Mouse (Mus musculus): ENCODE data around the gene Itga3. TPM values are rescaled to one million over a fixed set of nuclear protein-coding genes. Genes with fewer than 3 reads are reported as not detected.
A peak's percentile ranks its signal among the peaks of the same experiment; 100 is the strongest.

Itga3 gene
- polyA plus RNA-seq, 1 experiment from 2014 or later, result 16.6 TPM

DNA sequence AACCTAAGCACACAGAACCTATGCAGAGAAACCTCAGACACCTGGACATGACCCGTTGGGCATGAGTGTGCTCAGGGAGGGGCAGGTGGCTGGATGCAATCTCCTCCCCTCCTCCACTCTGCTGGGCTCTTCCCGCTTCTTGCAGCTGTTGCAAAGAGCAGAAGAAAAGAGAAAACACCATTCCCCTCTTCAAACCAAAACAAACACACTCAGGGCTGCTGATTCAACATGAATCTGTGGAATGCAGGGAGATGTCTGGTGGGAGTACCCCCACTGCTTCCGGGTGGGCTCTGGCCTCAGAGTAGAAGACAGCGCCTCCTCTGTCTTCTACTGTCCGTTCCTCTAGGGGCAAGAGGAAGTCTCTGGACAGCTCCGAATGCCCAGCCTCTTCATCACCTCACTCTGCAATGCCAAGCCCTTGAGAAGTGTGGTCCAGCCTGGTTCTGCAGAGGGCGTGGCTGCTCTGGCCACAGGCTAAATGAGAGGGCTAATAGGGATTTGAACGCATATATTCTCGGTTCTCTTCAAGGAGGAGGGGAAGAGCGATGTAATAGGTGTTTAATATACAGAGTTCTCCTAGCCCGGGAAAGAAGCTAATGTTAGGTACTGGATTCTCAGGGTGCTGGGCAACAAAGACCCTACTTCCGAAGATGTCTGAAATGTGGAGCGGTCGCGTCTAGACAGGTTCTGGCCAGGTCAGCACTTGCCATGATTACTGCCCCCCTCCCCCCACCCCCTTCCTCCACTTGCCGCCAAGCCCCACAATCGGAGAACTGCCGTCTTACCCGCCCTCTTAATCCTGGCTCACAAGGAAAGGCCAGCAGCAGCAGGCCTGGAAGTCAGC, 1.2 kb downstream of the Itga3 start:
- peaks cover 11% of the 10 kb centered on the region for H3K4me1 ChIP-seq (ENCODE audit: control insufficient read depth, insufficient read depth, low read length)
- 8% methylated on average over 19 of the region's 19 CpGs for WGBS
- H3K4me2 ChIP-seq (ENCODE audit: low read length), result peak overlapping the region; percentile 72
- no peaks in the 10 kb centered on the region for H3K9me3 ChIP-seq (replicated peaks; ENCODE audit: control insufficient read depth, low read length, poor library complexity, severe bottlenecking)
- H3K27me3 ChIP-seq (ENCODE audit: control insufficient read depth, insufficient read depth, low read depth, low read length), result peaks cover 4% of the 10 kb centered on the region; the same call in 1 of the 2 replicates
- H3K27ac ChIP-seq (ENCODE audit: low read length), result peak overlapping the region; percentile 85
- peak overlapping the region; percentile 75 for H3K4me3 ChIP-seq (ENCODE audit: low read depth, low read length)
- ATAC-seq, result peak; percentile 9
- peak overlapping the region; percentile 81 for H3K9ac ChIP-seq (ENCODE audit: low read depth, low read length)
- no peaks in the 10 kb centered on the region for H3K36me3 ChIP-seq (ENCODE audit: control insufficient read depth, insufficient read depth, low read length)

DNA sequence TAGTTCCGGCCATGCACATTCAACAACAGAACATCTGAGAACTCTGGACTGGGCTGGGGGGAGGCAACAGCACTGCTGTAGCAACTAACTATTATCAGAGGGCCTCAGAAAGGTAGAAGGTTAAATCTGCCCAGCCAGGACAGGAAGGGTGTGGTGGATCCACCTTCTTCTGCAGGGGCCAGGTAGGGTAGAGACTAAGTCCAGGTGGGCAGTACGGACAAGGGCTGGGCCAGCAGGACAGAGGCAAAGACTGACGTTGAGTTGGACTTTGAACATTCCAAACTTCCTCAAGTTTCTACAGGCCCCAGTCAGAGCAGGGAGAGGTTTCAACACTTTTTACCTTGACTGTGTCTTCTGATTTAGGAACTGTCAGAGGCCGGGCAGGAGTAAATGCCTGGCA, 1.9 kb downstream of the Itga3 start:
- H3K27ac ChIP-seq (ENCODE audit: low read length), result no peak overlapping the region
- 86% methylated on average over 4 of the region's 4 CpGs for WGBS
- no peaks in the 10 kb centered on the region for H3K36me3 ChIP-seq (ENCODE audit: control insufficient read depth, insufficient read depth, low read length)
- H3K9me3 ChIP-seq (replicated peaks; ENCODE audit: control insufficient read depth, low read length, poor library complexity, severe bottlenecking), result no peaks in the 10 kb centered on the region
- H3K9ac ChIP-seq (ENCODE audit: low read depth, low read length), result no peak overlapping the region
- ATAC-seq, result no peak
- H3K4me1 ChIP-seq (ENCODE audit: control insufficient read depth, insufficient read depth, low read length), result peaks cover 11% of the 10 kb centered on the region
- H3K4me2 ChIP-seq (ENCODE audit: low read length), result peak overlapping the region; percentile 72
- peak overlapping the region; percentile 75; the same call in 1 of the 2 replicates for H3K4me3 ChIP-seq (ENCODE audit: low read depth, low read length)
- H3K27me3 ChIP-seq (ENCODE audit: control insufficient read depth, insufficient read depth, low read depth, low read length), result peaks cover 4% of the 10 kb centered on the region; the same call in 1 of the 2 replicates

DNA sequence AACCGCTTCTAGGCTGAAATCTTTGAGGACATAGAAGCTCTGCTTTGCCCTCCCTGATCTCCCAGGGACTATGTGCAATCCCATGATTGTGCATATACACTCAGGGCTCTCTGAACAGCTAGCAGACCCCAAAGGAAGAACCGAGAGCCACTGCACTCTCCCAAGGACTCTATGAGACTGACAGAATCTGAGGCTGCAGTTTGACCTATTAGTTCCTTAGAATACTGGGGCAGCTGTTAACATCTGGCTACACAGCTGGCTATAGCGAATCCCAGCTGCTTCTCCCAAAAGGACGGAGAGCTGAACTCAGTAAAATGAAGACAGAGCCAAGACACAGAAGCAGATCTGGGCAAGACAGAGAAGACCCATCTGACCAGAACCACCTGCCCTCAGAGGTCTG, 2.8 kb downstream of the Itga3 start:
- H3K4me2 ChIP-seq (ENCODE audit: low read length), result no peak overlapping the region
- no peak overlapping the region for H3K4me3 ChIP-seq (ENCODE audit: low read depth, low read length)
- H3K9ac ChIP-seq (ENCODE audit: low read depth, low read length), result peak overlapping the region; percentile 32; the same call in 1 of the 2 replicates
- no peaks in the 10 kb centered on the region for H3K36me3 ChIP-seq (ENCODE audit: control insufficient read depth, insufficient read depth, low read length)
- peaks cover 2% of the 10 kb centered on the region; the same call in 1 of the 2 replicates for H3K27me3 ChIP-seq (ENCODE audit: control insufficient read depth, insufficient read depth, low read depth, low read length)
- 85% methylated on average over 4 of the region's 4 CpGs for WGBS
- H3K27ac ChIP-seq (ENCODE audit: low read length), result no peak overlapping the region
- ATAC-seq, result no peak
- H3K9me3 ChIP-seq (replicated peaks; ENCODE audit: control insufficient read depth, low read length, poor library complexity, severe bottlenecking), result no peaks in the 10 kb centered on the region
- peaks cover 11% of the 10 kb centered on the region for H3K4me1 ChIP-seq (ENCODE audit: control insufficient read depth, insufficient read depth, low read length)

DNA sequence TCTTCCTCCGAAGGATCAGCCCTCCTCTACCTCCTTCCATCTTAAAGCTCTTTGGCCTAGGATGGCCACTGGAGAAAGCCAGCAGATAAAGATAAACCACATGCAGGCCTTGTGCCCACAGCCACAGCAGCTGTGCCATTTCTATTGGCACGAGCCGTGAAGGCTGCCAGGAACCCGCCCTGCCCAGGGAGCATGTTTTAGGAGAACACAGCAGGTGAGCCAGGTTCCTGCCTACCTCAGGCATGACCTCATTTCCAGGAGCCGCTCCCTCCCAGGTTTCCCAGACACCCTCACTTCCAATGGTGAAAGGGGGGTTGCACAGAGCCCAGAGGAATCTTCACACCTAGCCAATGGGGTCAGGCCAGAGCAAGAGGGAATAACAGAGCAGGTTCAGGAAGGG, 3.8 kb downstream of the Itga3 start:
- Histone ChIP-seq H3K27ac (ENCODE audit: low read length) (no peak overlapping the region), H3K4me3 (ENCODE audit: low read depth, low read length) (no peak overlapping the region), H3K4me2 (ENCODE audit: low read length) (no peak overlapping the region), H3K36me3 (ENCODE audit: control insufficient read depth, insufficient read depth, low read length) (no peaks in the 10 kb centered on the region), H3K9ac (ENCODE audit: low read depth, low read length) (no peak overlapping the region), H3K4me1 (ENCODE audit: control insufficient read depth, insufficient read depth, low read length) (peaks cover 11% of the 10 kb centered on the region), H3K9me3 (replicated peaks; ENCODE audit: control insufficient read depth, low read length, poor library complexity, severe bottlenecking) (no peaks in the 10 kb centered on the region), H3K27me3 (ENCODE audit: control insufficient read depth, insufficient read depth, low read depth, low read length) (no peaks in the 10 kb centered on the region)
- ATAC-seq, result no peak
- WGBS, result 67% methylated on average over 5 of the region's 5 CpGs

DNA sequence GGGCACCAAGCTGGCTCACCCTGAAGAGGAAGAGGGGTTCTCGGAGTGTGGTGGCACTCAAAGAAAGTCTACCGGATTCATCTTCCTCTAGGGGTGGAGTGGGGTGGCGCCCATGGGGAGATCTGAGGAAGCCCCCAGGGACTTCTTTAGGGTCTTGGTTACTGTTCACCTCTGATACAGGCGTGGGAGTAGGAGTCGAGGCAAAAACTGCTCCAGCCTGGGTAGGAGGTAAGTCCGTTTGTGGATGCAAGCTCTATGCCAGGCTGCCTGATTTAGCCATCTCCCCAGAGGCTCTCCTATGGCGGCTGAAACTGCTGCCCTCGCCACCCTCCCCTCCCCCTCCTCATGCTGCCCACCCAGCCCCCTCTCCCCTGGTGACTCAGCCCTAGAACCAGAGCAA, 4.5 kb downstream of the Itga3 start:
- no peak for ATAC-seq
- H3K4me3 ChIP-seq (ENCODE audit: low read depth, low read length), result no peak overlapping the region
- H3K27me3 ChIP-seq (ENCODE audit: control insufficient read depth, insufficient read depth, low read depth, low read length), result no peaks in the 10 kb centered on the region
- no peaks in the 10 kb centered on the region for H3K36me3 ChIP-seq (ENCODE audit: control insufficient read depth, insufficient read depth, low read length)
- WGBS, result 69% methylated on average over 8 of the region's 8 CpGs
- H3K4me1 ChIP-seq (ENCODE audit: control insufficient read depth, insufficient read depth, low read length), result peaks cover 8% of the 10 kb centered on the region
- H3K9ac ChIP-seq (ENCODE audit: low read depth, low read length), result no peak overlapping the region
- H3K9me3 ChIP-seq (replicated peaks; ENCODE audit: control insufficient read depth, low read length, poor library complexity, severe bottlenecking), result no peaks in the 10 kb centered on the region
- no peak overlapping the region for H3K27ac ChIP-seq (ENCODE audit: low read length)
- H3K4me2 ChIP-seq (ENCODE audit: low read length), result no peak overlapping the region

- ATAC-seq, result no peak
- Histone ChIP-seq H3K9ac (ENCODE audit: low read depth, low read length) (no peak overlapping the region), H3K27me3 (ENCODE audit: control insufficient read depth, insufficient read depth, low read depth, low read length) (no peaks in the 10 kb centered on the region), H3K4me1 (ENCODE audit: control insufficient read depth, insufficient read depth, low read length) (peaks cover 8% of the 10 kb centered on the region), H3K36me3 (ENCODE audit: control insufficient read depth, insufficient read depth, low read length) (no peaks in the 10 kb centered on the region), H3K9me3 (replicated peaks; ENCODE audit: control insufficient read depth, low read length, poor library complexity, severe bottlenecking) (no peaks in the 10 kb centered on the region), H3K4me2 (ENCODE audit: low read length) (no peak overlapping the region), H3K27ac (ENCODE audit: low read length) (no peak overlapping the region), H3K4me3 (ENCODE audit: low read depth, low read length) (no peak overlapping the region)
- WGBS, result 44% methylated on average over 7 of the region's 7 CpGs
Measured at GRCm38 (mm10) chr11:95071266-95071665, 5.3 kb downstream of the Itga3 start.

DNA sequence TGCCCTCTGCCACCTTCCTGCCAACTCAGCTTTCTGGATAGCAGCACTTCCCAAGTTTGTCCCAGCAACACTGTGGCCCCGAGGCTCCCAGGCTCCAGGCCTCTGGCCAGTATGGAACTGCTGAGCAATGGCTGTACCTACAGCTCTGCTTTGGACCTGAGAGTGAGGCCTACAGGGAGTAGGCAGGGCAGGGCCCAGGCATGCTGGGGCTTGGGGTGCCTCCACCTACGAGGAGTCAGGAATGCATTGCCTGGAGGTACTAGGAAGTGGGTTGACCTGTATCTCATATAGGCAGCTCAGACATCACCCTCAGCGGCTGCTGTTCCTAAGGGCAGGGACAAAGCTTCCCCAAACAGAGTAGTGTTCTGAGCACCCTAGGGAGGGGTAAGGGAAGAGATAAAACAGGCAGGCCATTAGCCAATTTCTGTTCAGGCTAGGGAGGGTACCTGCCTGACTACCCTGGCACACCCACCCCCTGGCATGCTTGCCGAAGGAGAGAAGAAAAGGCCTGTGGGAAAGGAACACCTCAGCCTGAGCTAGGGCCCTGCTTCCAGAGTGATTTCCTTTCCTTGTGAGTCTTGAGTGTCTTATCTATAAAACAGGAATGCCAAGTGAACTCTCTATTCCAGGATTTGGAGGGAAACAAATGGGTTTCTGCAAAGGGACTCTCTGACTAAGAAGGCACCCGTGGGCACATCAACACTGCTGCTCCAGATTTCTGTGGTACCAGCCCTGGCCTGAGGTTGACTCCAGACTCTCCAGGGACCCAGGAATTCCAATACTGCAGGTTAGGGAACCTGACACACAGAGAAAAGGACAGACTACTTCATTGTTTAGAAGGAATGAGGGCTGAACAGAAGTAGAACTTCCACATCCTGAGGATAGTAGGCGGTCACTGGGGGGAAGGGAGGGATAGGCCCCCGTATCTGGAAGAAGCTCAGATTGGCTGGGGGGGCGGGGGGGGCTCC, 6.2 kb downstream of the Itga3 start:
- ATAC-seq, result no peak
- Histone ChIP-seq H3K27ac (ENCODE audit: low read length) (no peak overlapping the region), H3K36me3 (ENCODE audit: control insufficient read depth, insufficient read depth, low read length) (peaks cover 3% of the 10 kb centered on the region), H3K4me2 (ENCODE audit: low read length) (no peak overlapping the region), H3K9ac (ENCODE audit: low read depth, low read length) (no peak overlapping the region), H3K27me3 (ENCODE audit: control insufficient read depth, insufficient read depth, low read depth, low read length) (no peaks in the 10 kb centered on the region), H3K4me1 (ENCODE audit: control insufficient read depth, insufficient read depth, low read length) (peaks cover 7% of the 10 kb centered on the region), H3K4me3 (ENCODE audit: low read depth, low read length) (no peak overlapping the region), H3K9me3 (replicated peaks; ENCODE audit: control insufficient read depth, low read length, poor library complexity, severe bottlenecking) (no peaks in the 10 kb centered on the region)
- WGBS, result 78% methylated on average over 8 of the region's 8 CpGs

DNA sequence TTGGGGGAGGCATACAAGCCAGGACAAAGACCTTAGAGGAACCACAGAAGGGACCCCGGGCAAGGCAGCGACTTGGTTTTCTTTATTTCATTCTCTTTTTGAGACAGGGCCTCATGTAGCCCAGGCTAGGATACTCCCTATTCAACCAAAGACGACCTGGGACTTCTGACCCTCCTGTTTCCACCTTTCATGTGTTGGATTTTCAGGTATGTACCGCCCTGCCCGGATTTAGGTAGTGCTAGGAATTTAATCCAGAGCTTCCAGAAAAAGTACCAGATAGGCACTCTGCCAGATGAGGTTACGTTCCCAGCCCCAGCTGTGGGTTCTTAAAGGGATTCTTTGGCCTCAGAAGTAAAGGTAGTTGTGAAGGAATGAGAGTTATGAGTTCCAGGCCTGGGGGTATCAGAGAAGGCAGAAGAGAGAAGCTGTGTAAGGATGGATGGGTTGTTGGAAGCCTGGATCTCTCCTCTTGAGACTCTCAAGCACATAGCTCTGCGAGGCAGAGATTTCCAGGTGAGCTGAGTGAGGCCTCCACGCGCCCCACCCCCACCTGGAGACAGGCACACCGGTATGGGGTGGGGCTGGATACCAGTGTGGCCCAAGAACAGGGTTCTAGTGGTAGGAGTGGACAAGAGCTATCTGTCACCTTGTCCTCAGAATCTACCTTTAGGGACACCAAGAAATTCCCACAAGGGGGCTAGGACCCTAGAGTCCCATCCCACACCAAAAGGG, 7.2 kb downstream of the Itga3 start:
- H3K4me2 ChIP-seq (ENCODE audit: low read length), result no peak overlapping the region
- peaks cover 7% of the 10 kb centered on the region for H3K36me3 ChIP-seq (ENCODE audit: control insufficient read depth, insufficient read depth, low read length)
- 89% methylated on average over 10 of the region's 10 CpGs for WGBS
- H3K27ac ChIP-seq (ENCODE audit: low read length), result no peak overlapping the region
- H3K4me3 ChIP-seq (ENCODE audit: low read depth, low read length), result no peak overlapping the region
- no peak overlapping the region for H3K9ac ChIP-seq (ENCODE audit: low read depth, low read length)
- H3K9me3 ChIP-seq (replicated peaks; ENCODE audit: control insufficient read depth, low read length, poor library complexity, severe bottlenecking), result no peaks in the 10 kb centered on the region
- ATAC-seq, result no peak
- no peaks in the 10 kb centered on the region for H3K27me3 ChIP-seq (ENCODE audit: control insufficient read depth, insufficient read depth, low read depth, low read length)
- H3K4me1 ChIP-seq (ENCODE audit: control insufficient read depth, insufficient read depth, low read length), result peaks cover 3% of the 10 kb centered on the region; the same call in 1 of the 2 replicates
